Mouse (Mus musculus) retina, postnatal 1 day (tissue): ENCODE measurements around the gene Ly75.

Source experiments
- DNase-seq: peaks from one replicate; pipeline ENCODE4 v3.0.0-alpha.2; 2012

Ly75 gene

DNA sequence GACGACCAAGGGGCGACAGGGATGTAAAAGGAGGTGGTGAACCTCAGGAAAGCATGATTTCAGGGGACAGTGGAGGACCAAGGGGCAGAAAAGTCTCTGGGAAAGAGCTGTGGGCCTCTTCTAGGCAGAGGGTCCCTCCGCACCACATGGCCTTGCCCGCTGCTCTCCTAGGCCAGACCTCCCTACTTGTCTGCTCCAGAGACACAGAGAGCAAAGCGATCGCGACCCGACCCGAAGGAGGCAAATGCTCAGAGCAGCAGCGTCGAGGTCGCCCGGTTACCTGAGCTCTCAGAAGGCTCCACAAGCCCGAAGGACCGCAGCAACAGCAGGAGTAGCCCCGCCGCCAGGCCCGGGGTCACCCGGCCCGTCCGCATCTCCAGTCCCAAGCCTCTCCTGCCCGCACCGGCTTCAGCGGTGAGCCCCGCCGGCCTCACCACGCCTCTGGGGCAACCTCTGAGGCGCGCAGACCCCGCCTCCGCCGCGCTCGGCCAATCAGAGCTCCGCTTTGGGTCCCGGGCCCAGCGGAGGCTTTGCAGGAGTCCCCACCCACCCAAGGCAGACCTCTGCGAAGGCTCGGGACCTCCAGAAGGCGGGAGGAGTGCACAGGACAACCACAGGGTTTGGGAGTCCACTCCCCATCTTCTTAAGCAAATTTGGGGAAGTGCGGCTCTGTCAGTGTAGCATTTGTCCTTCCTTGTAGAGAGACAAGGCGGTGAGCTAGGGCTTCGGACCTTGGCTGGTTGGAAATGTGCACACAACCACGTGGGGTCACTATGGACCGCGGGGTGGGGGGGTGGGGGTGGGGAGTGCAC, at the start of gene Ly75:
TSS of gene Ly75 (minus strand) at position 446 of the 812 bp plus-strand sequence.
- DNase-seq: peak; percentile 91

DNA sequence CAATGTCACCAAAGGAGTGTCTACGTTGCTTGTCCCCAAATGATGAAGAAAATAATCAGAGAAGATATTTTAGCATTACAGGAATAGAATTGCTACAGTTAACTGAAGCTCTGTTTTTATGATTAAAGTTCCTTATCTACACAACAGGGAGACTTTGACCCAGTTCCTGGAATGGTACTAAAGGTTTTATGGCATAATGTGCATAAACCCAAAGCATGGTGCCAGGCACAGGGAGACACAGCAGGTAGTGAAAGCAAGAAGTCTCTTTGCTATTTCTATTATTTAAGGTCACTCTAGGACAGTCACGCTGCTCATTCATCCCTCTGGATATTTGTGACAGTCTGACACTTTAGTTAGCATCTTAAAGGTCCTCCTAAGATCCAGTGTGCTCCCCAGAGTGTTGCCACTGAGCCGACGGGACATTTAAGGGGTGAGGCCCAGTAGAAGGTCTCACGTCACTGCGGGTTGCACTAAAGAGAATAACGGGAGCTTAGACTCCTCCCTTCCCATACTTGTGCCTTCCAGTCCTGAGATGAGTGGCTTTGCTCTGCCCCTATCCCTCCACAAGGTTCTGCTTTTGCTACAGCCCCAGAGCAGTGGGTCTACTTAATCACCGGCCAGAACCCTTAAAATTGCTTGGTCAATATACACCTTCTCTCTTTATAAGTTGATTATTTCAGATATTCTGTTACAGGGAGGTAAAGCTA, 47.4 kb upstream of the Ly75 start:
- no peak for DNase-seq

DNA sequence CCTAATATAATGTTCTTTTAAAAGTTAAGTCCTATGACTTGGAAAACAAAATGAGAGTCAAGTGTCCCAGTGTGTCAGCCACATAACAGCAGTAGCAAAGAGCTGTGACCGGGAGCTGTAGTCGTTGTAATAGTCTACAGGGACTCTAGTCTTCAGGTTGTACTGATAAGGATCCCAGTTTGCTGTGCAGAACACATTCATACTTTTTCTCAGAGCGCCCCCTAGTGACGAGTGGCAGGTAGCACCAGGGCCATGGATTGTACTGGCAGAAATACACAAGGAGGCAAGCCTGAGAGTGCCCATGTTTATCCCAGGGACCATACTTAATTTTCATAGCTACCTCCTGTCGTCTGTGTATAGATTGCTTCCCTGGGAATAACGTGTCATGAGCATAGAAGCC, 35.0 kb upstream of the Ly75 start:
- DNase-seq: peak; percentile 78

GRCm38 (mm10) chr2:60414334-60414733, 31.2 kb upstream of the Ly75 start:
- no peak for DNase-seq

DNA sequence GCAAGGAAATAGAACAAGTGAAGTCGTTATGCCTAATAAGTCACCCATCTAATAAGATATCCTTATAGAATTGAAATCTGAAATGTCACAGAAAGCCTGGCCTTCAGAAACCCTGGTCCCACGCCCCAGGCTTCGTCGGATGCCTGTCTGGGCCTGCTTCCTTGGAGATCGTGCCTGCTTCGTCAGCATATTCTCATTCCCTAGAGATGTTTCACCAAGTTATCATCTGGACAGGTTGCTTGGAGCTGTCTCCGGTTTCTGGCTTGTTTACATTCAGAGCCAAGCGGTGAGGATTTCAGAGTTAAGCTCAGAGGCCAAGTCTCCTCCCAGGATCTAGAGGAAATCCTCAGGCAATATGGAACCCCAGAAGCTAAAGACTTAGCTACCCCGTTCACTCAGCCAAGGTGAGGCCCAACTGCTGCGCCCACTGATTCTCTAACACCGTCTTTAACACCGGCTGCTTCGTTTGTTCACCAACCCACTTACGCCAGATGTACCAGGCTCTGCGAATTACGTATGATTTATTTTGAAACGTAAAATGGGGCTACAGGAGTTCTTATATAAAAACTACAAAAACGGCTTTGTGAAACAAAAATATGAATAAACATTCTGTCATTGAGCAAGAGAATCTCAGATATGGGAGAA, 30.0 kb upstream of the Ly75 start:
- DNase-seq: peak; percentile 11

- no peak for DNase-seq
Observed at GRCm38 (mm10) chr2:60411181-60411580, 28.1 kb upstream of the Ly75 start.

DNA sequence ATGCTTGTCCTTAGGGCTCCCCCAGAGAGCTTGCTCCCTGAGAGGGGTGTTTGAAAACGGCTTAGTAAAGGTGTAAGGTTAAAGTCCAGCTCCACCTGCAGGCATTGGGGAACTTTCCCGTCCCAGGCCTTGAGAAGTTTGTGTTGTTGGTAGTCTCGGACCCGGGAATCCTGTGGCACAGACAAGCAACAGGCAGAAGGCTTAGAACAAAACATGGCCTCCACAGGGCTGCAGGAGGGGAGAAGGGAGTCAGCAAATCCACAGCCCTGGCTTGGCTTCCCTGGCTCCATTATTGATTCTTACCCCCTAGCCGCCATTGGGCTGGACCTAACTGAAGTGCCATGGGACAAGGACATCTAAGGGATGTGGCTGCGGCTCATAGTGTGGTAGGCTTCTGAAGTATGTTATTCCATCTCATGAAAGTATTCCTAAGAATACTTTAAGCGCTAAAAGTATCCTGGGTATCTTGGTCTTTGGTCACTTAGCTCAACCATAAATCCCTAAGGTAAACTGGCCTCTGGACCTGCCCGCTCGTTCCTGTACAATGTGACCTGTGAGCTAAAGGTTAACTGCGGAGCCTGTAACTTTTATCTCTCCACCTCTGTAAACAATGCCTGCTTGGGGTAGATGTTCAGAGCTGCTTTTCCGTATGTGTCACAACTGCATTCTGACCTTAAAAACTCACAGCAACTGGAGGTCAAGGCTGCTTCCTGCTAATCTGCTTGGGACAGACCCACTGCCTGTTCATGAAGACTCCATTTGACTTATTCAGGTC, 27.1 kb upstream of the Ly75 start:
- DNase-seq: no peak

- peak; percentile 43 for DNase-seq
Observed at GRCm38 (mm10) chr2:60409194-60409593, 26.1 kb upstream of the Ly75 start.

- DNase-seq: no peak
Observed at GRCm38 (mm10) chr2:60407387-60407786, 24.3 kb upstream of the Ly75 start.

DNA sequence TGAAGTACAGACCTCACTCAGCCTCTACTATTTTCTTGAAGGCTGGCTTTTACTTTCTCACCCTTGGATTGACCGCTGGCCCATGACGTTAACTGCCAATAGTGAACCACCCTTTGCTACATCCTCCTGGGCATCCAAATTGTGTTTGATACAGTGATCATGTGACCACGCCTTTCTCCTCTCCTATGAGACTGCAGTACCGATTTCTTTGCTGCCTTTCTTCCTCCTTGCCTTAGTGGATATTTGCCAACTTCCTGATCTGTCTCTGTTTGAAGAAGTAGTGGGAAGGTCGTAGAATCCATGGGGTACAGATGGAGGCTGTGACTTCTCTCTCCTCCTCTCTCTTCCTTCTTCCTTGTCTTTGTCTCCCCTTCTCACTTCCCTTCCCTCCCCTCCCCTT, 22.3 kb upstream of the Ly75 start:
- DNase-seq: no peak

DNA sequence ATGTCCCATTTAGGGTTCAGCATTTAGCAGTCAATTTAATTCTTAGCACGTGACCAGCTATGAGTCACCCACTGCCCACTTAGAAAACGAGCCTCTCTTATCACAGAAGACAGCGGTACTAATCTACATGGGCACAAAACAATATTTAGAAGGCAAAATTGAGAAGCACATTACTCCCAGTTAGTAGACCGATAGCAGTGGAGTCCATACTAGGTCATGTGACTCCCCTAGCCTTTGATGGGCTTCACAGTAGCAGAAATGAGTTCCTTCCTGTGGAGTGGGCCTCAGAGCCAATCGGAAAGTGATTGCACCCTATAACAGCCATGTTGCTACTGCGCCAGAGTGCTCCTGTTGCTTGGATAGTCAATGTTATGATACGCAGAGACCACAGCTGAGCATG, 21.7 kb upstream of the Ly75 start:
- no peak for DNase-seq

- DNase-seq: no peak
Observed at GRCm38 (mm10) chr2:60401694-60402093, 18.6 kb upstream of the Ly75 start.

- no peak for DNase-seq
Observed at GRCm38 (mm10) chr2:60393786-60394185, 10.7 kb upstream of the Ly75 start.

- no peak for DNase-seq
Observed at GRCm38 (mm10) chr2:60392286-60392685, 9.2 kb upstream of the Ly75 start.

- DNase-seq: no peak
Observed at GRCm38 (mm10) chr2:60387363-60387762, 4.3 kb upstream of the Ly75 start.

GRCm38 (mm10) chr2:60386835-60387234, 3.7 kb upstream of the Ly75 start:
- DNase-seq: no peak

DNA sequence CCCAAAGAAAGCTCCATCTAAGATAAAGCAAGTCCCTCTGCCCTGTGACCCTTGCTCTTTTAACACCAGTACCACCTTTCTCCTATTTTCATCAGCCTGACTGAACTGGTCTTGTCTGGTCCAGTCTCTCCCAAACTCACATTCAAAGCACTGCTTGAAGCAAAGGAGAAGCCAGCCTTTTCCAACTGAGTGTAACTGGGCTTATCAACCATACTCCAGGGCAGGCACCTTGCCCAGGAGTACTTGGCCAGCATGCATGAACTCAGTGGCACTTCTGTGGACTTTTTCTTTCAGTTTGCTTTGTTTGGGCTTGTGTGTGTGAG, 1.6 kb upstream of the Ly75 start:
- DNase-seq: no peak

GRCm38 (mm10) chr2:60384083-60384762, 1.1 kb upstream of the Ly75 start:
- DNase-seq: no peak

DNA sequence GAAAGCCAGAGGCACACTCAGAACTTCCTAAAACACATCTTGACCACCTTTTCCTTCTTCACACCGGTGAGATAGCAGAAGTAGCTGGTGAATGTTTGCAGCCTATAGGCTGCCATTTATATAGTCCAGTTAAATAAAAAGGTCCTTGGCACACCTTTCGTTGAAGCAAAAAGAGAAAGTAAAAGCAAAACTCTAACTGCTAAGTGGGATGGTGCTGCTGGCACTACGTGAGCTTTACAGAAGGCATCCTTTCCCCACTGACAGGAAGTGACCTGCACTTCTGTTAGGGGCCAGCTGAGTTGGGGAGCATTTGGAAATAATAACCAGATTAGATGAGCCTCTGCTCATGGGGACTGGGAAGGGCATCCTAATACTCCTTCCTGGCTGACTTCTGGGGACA, 757 bp downstream of the Ly75 start:
- DNase-seq: no peak

GRCm38 (mm10) chr2:60377260-60377659, 5.8 kb downstream of the Ly75 start:
- DNase-seq: no peak

GRCm38 (mm10) chr2:60375608-60376107, 7.4 kb downstream of the Ly75 start:
- no peak for DNase-seq

- no peak for DNase-seq
Observed at GRCm38 (mm10) chr2:60375126-60375525, 8.0 kb downstream of the Ly75 start.
